Mouse (Mus musculus): ENCODE data around the gene Bckdhb.
A peak's percentile ranks its signal among the peaks of the same experiment; 100 is the strongest.
"Not testable (repeated sequence)": the region's sequence is repeated elsewhere in the genome, so short reads cannot be mapped to it uniquely, and the experiment has no call there.

Bckdhb gene

DNA sequence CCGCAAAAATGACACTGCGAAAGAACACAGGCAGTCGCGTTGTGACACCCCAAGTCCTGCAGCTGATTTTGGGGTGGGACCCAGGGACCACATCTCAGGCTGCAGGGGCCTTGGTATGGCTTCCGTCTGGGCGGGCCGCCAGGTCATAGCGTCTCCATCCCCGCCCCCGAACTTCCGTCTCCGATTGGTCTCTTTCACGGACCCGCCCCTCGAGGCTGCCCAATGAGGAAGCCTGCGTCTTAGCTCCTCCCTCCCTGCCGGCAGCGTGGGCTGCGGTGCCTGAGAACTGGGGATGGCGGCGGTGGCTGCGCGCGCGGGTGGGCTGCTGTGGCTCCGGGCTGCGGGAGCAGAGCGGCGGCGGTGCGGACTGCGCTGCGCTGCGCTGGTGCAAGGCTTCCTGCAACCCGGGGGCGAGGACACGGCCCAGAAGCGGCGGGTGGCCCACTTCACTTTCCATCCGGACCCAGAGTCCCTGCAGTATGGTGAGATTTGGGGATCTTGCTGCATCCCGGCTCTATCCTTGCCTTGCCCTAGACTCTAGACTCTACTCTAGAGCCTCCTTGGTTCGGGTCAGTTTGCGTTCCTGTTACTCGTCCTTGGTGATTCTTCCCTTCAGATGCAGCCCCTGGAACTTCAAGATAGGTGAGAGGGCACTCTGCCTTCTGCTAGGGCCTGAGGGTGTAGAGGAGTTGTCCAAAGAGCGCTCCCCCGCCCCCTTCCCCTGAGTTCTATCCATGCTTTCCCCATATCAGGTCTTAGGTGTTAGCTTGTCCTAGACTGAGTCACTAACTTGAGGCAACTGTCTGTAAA lies at the start of gene Bckdhb:
Gene Bckdhb, plus strand, starts transcription at position 268 of the 810 bp plus-strand sequence.
- DNase-seq = peak; percentile 98

DNA sequence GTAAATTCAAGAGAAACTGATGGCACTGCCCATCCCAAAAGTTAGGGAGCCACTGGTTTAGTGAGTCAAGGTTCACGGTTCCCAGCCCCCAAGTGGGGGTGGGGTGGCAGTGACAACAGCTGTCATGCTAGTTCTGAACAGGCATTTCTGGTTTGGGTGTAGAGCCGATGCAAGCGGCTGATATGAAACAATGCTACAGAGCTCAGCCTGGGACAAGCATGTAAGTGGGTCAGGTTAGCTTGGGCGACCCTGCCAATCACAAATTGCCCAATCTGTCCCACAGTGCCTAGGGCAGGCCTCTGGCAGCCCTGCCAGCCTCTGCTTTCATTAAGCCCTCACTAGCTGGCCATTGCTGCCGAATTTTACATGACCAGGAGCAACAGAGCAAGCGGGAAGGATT lies 42.8 kb upstream of the Bckdhb start:
- peak; percentile 5 for DNase-seq

DNA sequence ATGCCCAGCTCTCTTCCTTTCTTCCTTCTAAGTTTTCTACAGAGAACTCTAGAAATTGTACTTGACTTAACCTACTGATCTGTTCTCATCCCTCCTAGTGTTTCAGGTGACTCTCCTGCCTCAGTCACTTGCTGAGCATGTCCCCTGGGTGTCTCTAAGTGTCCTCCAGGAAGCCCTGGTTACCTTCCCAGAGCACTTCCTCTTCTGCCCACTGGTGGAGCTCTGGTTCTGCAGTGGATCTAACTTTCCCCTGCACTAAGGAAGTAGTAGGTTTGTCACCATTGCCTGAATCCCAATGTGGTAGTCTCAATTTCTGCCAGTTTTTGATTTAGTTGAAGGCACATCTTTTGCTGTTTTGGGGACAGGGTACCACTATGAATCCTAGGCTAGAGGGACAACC lies 38.8 kb upstream of the Bckdhb start:
- DNase-seq = no peak

DNA sequence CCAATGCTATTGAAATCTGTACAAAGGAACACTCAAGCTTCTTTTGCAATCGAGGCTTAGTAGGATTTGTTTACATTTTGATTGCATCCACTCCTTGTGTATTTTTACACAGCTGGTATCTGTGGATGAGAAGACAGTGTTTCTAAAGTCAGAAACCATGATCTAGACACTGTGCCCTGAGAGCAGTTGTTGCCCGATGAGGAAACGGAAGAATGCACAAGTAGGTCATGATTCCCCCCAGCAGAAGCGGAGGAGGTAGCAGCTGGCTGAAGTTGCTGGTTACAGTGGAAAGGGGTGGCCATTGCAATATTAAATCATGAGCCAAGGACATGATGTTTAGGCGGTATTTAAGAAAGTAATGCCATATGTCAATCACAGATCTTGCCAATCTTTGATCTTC lies 36.7 kb upstream of the Bckdhb start:
- no peak for DNase-seq

DNA sequence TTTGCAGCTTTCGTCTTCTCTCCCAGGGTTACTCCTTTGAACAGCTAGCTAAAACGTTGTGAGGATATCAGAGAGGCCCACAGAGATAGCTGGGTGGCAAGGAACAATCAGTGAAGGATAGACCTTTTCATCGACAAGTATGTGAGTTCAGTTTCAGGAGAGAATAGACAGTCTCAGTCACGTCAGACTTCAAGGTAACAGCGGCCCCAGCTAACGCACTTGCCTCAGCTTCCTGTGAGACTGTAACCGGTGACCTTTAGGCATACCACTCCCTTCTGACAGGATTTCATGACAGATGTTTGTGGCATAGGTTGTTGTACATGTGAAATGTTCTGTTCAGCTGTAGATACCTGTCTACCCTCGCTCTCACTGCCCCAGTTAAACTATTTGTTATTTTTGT lies 31.9 kb upstream of the Bckdhb start:
- DNase-seq = no peak

DNA sequence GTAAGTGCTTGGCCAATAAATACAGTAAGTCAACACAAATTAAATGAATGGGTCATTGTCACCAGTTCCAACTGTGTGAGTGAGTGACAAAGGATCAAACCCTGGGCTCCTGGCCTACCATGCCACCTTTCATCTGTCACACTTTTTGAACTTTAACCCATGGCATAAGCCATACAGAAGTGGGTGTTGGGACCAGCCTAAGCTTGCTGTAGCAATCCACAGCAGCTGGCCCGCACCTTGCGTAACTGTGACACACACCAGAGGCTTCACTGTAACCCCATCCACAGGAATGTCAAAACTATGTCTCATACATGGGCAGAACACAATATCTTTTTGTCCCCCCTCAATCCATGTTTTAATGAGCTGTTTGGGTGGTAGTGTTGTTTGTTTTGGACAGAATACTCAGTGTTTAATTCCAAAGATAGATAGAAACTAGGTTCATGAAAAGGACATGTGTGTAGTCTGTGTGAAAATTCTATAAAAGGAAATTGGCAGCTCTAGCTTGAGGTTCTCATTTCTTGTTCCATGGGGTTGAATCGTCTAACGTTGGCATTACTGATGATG lies 31.1 kb upstream of the Bckdhb start:
- DNase-seq = no peak

DNA sequence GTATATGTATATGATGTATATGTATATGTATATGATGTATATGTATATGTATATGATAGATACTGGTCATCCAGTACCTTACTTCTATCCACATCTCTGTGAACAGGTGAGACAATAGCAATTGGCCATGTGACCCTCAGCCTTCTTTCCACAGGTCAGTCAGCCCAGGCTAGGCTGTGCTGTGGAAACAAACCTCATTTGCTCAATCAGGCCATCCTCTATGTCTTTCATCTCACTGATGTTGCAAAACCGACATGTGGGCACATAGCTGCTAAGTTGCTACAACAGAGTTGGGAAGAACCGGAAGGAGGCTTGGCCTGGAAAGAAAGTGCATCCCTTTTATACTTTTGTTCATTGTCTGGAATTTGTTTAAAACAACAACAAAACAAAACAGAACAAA lies 22.9 kb upstream of the Bckdhb start:
- DNase-seq = no peak

DNA sequence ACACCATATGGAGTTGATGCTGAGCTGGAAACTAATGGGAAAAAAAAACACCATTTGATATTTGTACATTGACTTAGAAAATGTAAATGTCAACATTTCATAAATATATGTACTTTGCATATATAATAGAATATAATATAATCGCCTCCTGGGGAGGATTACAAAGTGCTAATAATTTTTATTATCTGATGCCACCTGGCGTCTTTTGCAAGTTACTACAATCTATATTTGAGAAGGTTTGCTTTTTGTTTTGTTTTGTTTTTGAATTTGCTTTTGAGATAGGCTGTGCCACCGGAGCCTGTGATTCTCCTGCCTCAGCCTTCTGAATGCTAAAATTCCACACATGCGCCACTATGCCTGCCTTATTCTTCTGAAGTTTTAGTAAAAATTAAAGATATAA lies 19.1 kb upstream of the Bckdhb start:
- no peak for DNase-seq

DNA sequence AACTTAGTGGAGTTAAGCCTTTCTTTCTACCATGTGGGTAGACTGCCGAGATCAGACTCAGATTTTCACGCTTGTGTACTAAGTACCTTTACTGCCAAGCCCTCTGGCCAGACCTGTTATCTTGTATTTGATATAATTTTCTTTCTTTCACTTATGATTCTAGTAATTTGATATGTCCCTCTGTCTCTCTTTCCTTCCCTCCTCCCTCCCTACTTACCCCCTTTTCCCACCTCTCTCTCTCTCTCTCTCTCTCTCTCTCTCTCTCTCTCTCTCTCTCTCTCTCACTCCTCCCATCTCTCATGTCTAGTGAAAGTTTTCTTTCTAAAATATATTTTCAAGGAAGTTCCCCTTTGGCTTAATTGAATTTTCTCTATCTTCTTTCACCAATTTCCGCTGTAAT lies 17.9 kb upstream of the Bckdhb start:
- no peak for DNase-seq

DNA sequence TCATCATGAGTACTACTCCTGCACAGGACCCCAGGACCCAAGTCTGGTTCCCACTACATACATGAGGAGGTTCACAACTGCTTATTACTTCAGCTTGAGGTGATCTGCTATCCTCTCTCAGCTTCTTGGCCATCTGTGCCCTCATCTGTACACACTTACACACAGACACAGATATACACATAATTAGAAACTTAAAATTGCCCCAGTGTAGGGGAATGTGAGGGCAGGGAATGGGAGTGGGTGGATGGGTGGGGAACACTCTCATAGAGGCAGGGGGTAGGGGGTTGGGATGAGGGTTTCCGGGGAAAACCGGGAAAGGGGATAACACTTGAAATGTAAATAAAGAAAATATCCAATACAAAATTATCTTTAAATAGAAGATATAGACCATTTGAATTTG lies 15.1 kb upstream of the Bckdhb start:
- no peak for DNase-seq

DNA sequence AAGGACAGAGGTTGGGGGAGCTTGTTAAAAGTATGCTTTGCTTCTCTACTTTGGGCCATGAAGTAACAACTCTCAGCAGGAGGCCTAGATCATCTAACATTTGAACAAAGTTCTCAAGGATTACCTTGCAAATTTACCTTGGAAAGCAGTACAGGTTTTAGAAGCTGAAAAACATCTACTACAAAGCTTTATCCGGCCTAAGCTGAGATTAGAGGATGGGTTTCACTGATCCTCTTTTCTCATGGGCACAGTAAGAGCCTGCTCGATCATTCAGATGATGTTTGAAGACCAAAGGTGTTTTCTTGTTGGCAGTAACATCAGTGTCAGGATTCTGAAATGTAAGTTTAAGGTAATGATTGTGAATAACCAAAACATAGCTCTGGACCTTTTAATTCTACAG lies 14.0 kb upstream of the Bckdhb start:
- DNase-seq = no peak

DNA sequence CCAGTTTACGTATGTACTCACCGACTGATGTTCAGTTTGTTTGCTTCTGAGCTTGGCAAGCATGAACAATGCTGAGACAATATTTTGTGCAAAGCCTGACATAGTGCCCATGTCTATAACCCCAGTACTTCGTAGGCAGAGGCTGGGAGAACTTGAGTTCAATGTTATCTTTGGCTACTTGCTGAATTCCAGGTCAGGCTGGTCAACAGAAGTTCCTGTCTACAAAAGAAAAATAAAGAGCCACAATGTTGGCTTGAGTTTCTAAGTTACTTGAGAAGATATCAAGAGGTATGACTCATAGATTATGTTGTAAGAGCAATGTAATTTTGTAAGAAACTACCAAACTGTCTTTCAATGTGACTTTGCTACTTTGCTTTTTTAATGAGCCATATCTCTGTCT lies 2.9 kb upstream of the Bckdhb start:
- no peak for DNase-seq

DNA sequence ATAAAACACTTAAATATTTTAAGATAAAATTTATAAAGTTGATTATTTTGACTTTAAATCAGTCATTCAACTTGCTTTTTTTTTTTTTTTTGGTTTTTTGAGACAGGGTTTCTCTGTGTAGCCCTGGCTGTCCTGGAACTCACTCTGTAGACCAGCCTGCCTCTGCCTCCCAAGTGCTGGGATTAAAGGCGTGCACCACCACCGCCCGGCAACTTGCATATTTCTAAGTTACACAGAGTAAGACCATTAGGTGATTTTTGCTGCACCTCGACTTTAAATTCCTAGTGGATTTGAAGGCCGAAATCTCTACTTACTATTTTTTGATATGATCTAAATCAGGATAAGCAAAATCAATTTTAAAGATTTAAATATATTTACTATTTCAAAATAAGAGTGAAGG lies 589 bp upstream of the Bckdhb start:
- no peak for DNase-seq

DNA sequence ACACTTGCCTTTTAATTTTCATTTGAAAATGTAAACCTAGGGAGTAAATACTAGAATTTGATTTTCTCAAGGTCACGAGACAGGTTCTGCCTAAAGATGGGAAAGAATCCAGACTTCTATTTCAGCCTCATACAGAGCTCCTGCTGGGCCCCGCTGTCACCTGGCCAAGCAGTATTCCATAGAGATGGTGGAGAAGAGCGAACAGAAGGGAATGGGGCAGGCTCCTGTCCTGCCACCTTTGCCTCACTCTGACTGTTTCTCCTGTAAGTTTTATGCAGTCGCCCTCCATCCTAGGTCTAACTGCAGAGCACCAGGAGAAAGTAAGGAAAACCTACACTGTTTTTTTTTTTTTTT lies 720 bp downstream of the Bckdhb start:
- DNase-seq = no peak

DNA sequence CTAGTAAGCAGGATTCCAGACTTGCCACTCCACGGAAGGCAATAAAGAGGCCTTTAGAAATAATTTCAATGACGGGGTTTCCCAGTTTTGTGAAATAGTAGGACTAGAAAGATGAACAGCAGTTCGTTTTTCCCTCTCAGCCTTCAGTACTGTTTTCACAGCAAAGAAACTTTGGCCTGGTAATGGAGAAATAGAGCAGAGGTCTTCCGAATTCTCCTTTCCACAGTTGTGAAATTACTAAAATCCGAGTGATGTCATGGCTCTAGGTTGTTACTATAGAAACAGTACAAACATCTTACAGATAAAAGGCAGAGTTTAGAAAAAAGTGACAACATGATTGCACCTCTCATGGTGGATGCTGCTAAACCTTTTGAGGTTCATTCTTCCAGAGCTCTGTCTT lies 1.4 kb downstream of the Bckdhb start:
- DNase-seq = no peak

DNA sequence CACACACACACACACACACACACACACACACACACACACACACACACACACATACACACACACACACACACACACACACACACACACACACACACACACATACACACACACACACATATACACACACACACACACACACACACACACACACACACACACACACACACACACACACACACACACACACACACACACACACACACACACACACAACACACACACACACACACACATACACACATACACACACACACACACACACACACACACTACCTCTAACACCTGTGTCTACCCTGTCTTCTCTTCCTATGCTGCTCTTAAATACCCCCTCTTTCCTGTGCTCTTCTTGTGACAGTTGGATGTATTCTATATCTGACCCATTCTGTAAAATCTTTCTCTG lies 14.6 kb downstream of the Bckdhb start:
- not testable (repeated sequence) for DNase-seq

DNA sequence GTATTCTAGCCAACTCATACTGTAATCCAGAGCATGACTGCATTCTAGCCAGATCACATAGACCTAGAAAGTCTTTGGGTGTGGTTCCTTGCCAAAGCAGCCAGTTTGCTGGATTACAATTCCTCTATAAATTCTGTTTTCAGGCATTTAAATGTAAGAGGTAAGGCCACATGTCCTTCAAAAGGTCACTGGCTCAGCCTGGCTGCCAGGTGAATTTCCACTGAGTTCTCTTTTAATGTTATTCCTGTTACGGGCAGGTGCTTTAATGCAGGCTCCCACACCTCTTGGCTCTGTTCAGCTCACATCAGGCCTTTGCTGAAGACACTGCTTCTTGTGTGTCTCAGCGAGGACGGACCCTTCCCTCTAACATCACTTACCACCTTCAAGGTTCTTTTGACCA lies 15.1 kb downstream of the Bckdhb start:
- peak; percentile 24 for DNase-seq

DNA sequence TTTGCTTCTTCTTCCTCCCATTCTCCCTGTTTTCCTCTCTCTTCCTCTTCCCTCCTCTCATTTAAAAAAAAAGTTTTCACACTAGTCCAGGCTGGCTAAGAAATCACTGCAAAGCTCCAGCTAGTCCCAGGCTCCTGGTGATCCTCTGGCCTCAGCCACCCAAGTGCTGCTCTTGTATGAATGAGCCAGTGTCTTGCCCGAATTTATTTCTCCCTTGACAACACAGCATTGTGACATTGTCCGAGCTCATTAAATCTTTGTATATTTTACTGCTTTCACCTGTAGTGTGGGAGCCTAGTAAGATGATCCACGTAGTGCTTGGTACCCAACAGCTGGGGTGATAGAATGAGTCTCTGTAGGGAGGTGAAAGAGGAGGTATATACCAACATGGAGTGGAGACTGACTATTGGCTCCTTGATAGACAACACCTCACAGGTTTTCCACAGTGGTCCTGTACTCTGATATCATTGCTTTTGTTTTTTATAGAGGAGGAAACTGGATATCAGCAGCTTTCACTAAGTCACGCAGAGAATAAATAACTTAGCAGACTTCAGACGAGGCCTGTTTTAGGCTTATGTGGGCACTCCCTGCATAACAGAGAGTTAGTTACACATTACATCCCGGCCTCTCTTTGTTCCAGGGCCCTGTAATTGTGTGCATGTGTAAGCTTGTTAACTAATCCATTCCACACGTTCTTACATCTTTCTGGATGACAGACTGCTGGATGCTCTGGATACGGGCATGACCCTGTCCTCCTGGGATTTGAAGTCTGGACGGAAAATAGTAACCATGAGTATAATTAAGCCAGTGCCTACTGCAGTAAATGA lies 15.8 kb downstream of the Bckdhb start:
- no peak for DNase-seq

DNA sequence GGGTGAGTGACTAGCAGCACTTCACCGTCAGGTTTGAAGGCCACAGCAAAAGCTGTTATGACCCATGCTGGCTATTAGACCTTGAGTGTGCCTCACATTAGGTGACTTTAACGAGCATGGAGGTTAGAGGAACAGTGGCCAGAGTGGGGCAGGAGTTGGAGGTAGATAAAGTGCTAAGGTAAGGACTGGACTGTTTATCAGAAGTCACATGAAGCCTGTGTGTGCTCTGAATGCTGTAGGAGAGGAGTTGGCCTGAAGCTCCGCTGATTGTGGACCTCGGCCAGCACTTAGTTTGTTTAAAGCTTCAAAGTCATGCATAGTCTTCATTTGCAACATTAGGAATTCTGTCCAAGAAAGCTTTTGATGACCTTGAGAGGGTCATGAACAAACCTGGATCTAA lies 26.4 kb downstream of the Bckdhb start:
- no peak for DNase-seq

DNA sequence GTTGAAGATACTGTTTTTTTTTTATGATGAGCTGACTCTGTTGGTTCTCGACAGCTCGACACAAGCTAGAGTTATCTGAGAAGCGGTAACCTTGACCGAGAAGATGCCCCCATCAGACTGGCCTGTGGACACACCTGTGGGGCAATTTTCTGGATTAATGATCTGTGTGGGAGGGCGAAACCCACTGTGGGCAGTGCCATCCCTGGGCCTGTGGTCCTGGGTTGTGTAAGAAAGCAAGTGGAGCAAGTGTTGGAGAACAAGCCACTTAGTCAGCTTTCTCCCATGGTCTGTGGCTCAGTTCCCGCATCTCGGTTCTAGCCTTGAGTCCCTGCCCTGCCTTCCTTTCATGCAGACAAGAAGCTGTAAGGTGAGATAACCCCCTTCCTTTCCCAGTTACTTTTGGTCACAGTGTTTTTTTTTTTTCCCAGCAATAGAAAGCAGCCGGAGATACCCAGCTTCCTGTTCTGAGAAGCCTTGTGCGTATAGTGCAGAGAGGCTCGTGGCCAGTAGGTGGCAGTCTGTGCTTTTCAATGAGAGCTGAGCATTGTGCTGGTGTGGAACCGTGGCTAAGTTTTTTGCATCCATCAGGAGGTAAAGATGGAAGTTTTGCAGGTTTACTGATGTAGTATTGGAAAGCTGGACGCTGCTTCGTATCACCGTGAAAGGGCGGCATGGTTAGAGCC lies 31.8 kb downstream of the Bckdhb start:
- DNase-seq = peak; percentile 90

DNA sequence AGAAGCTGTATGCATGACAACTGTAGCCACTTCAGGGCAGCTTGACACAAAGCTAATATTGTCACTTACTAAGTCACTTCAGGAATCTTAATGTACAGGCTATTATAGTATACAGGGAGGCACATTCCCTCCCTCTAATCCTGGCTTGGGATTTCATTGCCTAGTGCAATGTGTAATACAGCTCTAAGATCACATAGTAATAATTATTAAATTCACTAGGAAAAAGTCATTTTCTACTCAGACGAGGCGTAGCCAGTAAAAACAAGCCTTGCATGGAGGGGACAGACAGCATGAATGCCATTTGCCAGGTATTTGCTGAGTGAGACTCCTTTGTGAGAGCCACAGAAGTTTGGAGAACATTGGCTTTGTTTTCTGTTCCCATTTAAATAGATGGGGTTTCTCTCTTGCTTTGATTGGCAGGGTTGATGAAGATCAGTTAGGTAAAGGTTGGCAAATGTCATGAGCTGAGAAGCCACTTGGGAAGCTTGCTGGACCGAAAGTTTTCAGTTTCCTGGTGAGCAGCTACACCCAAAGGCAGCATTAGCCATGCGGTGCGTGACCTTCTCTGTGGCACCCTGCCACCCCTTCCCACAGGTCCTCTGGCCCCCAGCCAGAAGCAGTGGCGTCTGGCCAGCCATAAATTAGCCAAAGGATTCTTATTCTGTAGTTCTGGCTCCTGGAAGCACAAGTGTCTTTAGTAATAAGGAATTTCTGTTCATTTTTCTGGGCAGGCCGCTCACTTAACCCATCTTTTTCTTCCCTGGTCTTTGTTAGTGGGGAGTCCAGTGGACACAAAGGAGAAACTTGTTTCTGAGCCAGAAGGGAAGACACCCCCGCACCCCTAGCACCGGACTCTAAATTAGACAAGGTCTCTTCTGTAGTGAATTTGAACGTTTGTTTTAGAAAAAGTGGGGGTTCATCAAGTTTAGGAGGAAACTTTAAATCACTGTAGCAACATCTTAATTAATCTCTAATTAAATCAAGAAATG lies 37.4 kb downstream of the Bckdhb start:
- peak; percentile 89 for DNase-seq

DNA sequence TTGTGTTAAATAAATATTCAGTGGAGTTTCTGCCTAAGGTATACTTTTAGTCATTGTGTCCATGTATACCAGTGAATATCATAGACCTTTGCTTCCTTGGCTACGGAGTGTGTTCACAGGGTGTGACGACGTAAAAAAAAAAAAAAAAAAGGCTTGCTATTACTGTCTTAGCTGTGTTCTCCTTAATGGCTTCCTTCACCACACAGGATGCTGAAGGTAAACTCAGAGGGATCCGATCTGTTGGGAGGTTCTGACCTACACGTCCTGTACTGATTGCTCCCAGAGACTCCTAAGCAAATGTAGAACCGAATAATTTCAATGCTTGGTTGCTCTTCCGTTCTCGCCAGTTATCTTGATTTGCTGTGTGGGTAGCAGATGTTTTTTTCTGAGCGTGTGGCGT lies 38.4 kb downstream of the Bckdhb start:
- DNase-seq = no peak

Measured in kidney, postnatal 10 days (tissue).